Mouse (Mus musculus) brain, embryonic 14.5 days (tissue): Measurements from ENCODE around the gene Ttc23.

Experiments used
- CTCF ChIP-seq: fragments of 200-500 bp; IDR thresholded peaks from 2 replicates; pipeline ENCODE4 v1.5.1; 2012; ENCODE audit warnings: inconsistent platforms, mild to moderate bottlenecking, moderate library complexity, borderline replicate concordance; ENCODE audit not compliant: insufficient read depth, insufficient read length; ENCODE audit errors: extremely low read depth
- POLR2A ChIP-seq: fragments of 200-500 bp; IDR thresholded peaks from 2 replicates; pipeline ENCODE4 v1.6.1; 2012; ENCODE audit warnings: mild to moderate bottlenecking, inconsistent platforms, borderline replicate concordance; ENCODE audit not compliant: poor library complexity, insufficient read depth, insufficient read length, severe bottlenecking; ENCODE audit errors: extremely low read depth

- TF ChIP-seq CTCF, result no peak
- TF ChIP-seq POLR2A, result no peak
Measured at GRCm38 (mm10) chr7:67648376-67648775, 1.2 kb downstream of the Ttc23 start.
